Mouse (Mus musculus) midbrain, embryonic 14.5 days (tissue): ENCODE data around the gene Acsl5. TPM values are rescaled to one million over a fixed set of nuclear protein-coding genes. Genes with fewer than 3 reads are reported as not detected.

Experiments
- ATAC-seq: fragments of 200-750 bp; cut with Nextera tagmentation; 2 replicates; pipeline ENCODE4 v1.8.0; 2017; ENCODE audit warnings: moderate number of reproducible peaks, moderate library complexity; ENCODE audit not compliant: low FRiP score, low TSS enrichment
- DNase-seq: peaks from one replicate; pipeline ENCODE4 v3.0.0-alpha.2; 2015
- H3K27ac ChIP-seq: fragments of 300-500 bp; sonication (generic); replicated peaks from 2 replicates; pipeline ENCODE4 v1.5.1; 2014; ENCODE audit warnings: mild to moderate bottlenecking, low read depth, low read length, moderate library complexity
- H3K27me3 ChIP-seq: fragments of 300-500 bp; sonication (generic); 2 replicates; pipeline ENCODE4 v1.6.1; 2014; ENCODE audit warnings: low read length, control low read depth, mixed read lengths; ENCODE audit not compliant: control insufficient read depth, insufficient read depth
- H3K36me3 ChIP-seq: fragments of 300-500 bp; sonication (generic); 2 replicates; pipeline ENCODE4 v1.6.1; 2014; ENCODE audit warnings: low read length, control low read depth; ENCODE audit not compliant: control insufficient read depth, insufficient read depth
- H3K4me1 ChIP-seq: fragments of 300-500 bp; sonication (generic); 2 replicates; pipeline ENCODE4 v1.6.1; 2014; ENCODE audit warnings: mild to moderate bottlenecking, antibody characterized with exemption, low read length, control low read depth; ENCODE audit not compliant: control insufficient read depth, insufficient read depth
- H3K4me2 ChIP-seq: fragments of 300-500 bp; sonication (generic); 2 replicates; pipeline ENCODE4 v1.6.1; 2014; ENCODE audit warnings: mild to moderate bottlenecking, low read length, moderate library complexity
- H3K4me3 ChIP-seq: fragments of 300-500 bp; sonication (generic); replicated peaks from 2 replicates; pipeline ENCODE4 v1.5.1; 2014; ENCODE audit warnings: low read depth, low read length
- H3K9ac ChIP-seq: fragments of 300-500 bp; sonication (generic); replicated peaks from 2 replicates; pipeline ENCODE4 v1.6.1; 2014; ENCODE audit warnings: mild to moderate bottlenecking, low read length, moderate library complexity
- H3K9me3 ChIP-seq: fragments of 300-500 bp; sonication (generic); 2 replicates; pipeline ENCODE4 v1.6.1; 2016; ENCODE audit warnings: low read length, control low read depth, mixed read lengths; ENCODE audit not compliant: control insufficient read depth
- WGBS: fragments of 180-500 bp; shearing (Covaris S2); extraction: QIAGEN DNeasy Blood & Tissue Kit; methylation state at CpG from one replicate; pipeline ENCODE4 v1.1.7; 2014; 5-methylcytosine and 5-hydroxymethylcytosine counted together
- polyA plus RNA-seq: library from polyadenylated mRNA; unstranded; fragments of >200 nt; fragmentation: Nextera tagmentation; extraction: Ambion mirVana; gene quantifications from 2 replicates; pipeline ENCODE4 v1.2.1, GENCODE M21; 2014

The Acsl5 gene
- polyA plus RNA-seq, 1 experiment from 2014 or later = 12.6 TPM

GRCm38 (mm10) chr19:55297961-55298360, 46.2 kb downstream of the Acsl5 start:
- DNase-seq (no peak), ATAC-seq (no peak)
- Histone ChIP-seq H3K4me3 (no peak overlapping the region), H3K9ac (no peak overlapping the region), H3K4me2 (no peak overlapping the region), H3K9me3 (no peaks in the 10 kb centered on the region), H3K36me3 (peaks cover 64% of the 10 kb centered on the region), H3K4me1 (no peaks in the 10 kb centered on the region), H3K27me3 (no peaks in the 10 kb centered on the region), H3K27ac (no peak overlapping the region)
- WGBS = 90% methylated on average over 5 of the region's 5 CpGs

GRCm38 (mm10) chr19:55299378-55299777, 47.6 kb downstream of the Acsl5 start:
- Histone ChIP-seq H3K27ac (no peak overlapping the region), H3K9ac (no peak overlapping the region), H3K9me3 (no peaks in the 10 kb centered on the region), H3K4me1 (no peaks in the 10 kb centered on the region), H3K4me2 (no peak overlapping the region), H3K4me3 (no peak overlapping the region), H3K27me3 (no peaks in the 10 kb centered on the region), H3K36me3 (peaks cover 77% of the 10 kb centered on the region)
- no peak for DNase-seq
- no peak for ATAC-seq
- WGBS = 100% methylated on average over 1 of the region's 1 CpGs

- Histone ChIP-seq H3K27ac (no peak overlapping the region), H3K4me2 (no peak overlapping the region), H3K36me3 (peaks cover 75% of the 10 kb centered on the region), H3K9ac (no peak overlapping the region), H3K4me3 (no peak overlapping the region), H3K9me3 (no peaks in the 10 kb centered on the region), H3K4me1 (no peaks in the 10 kb centered on the region), H3K27me3 (no peaks in the 10 kb centered on the region)
- WGBS = 96% methylated on average over 3 of the region's 3 CpGs
- no peak for DNase-seq
- ATAC-seq = no peak
Measured at GRCm38 (mm10) chr19:55300525-55300924, 48.8 kb downstream of the Acsl5 start.

- ATAC-seq = no peak
- H3K4me1 ChIP-seq = no peaks in the 10 kb centered on the region
- H3K9me3 ChIP-seq = no peaks in the 10 kb centered on the region
- H3K4me2 ChIP-seq = no peak overlapping the region
- H3K9ac ChIP-seq = no peak overlapping the region
- peaks cover 78% of the 10 kb centered on the region for H3K36me3 ChIP-seq
- DNase-seq = peak; percentile 75
- H3K4me3 ChIP-seq = no peak overlapping the region
- H3K27ac ChIP-seq = no peak overlapping the region
- no peaks in the 10 kb centered on the region for H3K27me3 ChIP-seq
Measured at GRCm38 (mm10) chr19:55305024-55305423, 53.3 kb downstream of the Acsl5 start.

DNA sequence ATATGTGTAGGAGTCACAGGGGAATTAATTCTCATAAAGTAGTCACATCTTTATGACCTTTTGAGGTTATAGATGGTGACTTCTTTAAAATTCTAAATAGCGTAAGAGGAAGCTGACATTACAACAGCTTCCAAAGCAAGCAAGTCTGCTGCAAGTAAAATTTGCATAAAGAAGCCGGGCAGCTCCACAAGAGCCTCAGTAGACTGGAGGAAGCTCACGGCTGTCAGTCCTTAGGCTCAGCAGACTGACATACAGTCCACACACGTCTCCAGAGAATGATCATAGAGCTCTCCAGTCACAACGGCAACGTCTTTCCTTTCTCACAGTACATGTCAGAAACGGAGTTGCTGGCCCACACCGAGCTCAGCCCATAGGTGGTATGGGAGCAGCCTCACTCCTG, 60.1 kb downstream of the Acsl5 start:
- Histone ChIP-seq H3K4me3 (no peak overlapping the region), H3K9me3 (no peaks in the 10 kb centered on the region), H3K36me3 (peaks cover 51% of the 10 kb centered on the region), H3K27me3 (no peaks in the 10 kb centered on the region), H3K9ac (no peak overlapping the region), H3K4me2 (no peak overlapping the region), H3K4me1 (peaks cover 17% of the 10 kb centered on the region; the same call in 1 of the 2 replicates), H3K27ac (no peak overlapping the region)
- WGBS = 94% methylated on average over 8 of the region's 8 CpGs
- DNase-seq = no peak
- ATAC-seq = no peak

DNA sequence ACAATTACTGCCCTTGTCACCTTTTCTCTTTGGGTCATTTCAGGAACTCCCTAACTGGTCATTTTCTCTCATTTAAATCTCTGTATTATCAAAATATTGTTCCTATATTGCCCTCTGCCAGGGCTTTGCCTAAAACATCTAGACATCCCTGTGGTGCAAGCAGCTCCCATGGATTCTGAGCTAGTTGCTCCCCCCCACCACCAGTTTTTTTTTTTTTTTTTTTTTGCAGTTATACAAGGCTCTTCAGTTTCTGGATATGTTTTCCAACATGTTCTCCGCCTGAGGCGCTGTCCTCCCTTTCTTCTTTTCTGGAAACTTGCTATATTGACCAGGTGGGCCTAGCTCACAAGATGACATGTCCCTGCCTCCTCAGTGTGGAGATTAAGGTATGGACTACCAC, 61.9 kb downstream of the Acsl5 start:
- H3K27ac ChIP-seq = no peak overlapping the region
- ATAC-seq = no peak
- H3K4me2 ChIP-seq = no peak overlapping the region

GRCm38 (mm10) chr19:55315452-55316108, 63.8 kb downstream of the Acsl5 start, which contains the start of gene Zdhhc6:
TSS of gene Zdhhc6 (minus strand) at chr19:55316032.
- peaks cover 21% of the 10 kb centered on the region; the same call in 1 of the 2 replicates for H3K4me1 ChIP-seq
- H3K36me3 ChIP-seq = peaks cover 16% of the 10 kb centered on the region
- peak; percentile 90 for DNase-seq
- under 1% methylated on average over 60 of the region's 60 CpGs for WGBS
- H3K4me2 ChIP-seq = peak within 1 kb of the TSS; percentile 91
- peak within 1 kb of the TSS; percentile 79 for H3K27ac ChIP-seq
- peak within 1 kb of the TSS; percentile 86 for H3K4me3 ChIP-seq
- no peaks in the 10 kb centered on the region for H3K9me3 ChIP-seq
- peak within 1 kb of the TSS; percentile 72 for H3K9ac ChIP-seq
- H3K27me3 ChIP-seq = no peaks in the 10 kb centered on the region
- ATAC-seq = peak; percentile 78

More for the DNA sequence above, 61.9 kb downstream of the Acsl5 start:
- WGBS = 87% methylated on average over 2 of the region's 2 CpGs
- no peak for DNase-seq
- H3K4me3 ChIP-seq = no peak overlapping the region
- no peak overlapping the region for H3K9ac ChIP-seq
- H3K36me3 ChIP-seq = peaks cover 36% of the 10 kb centered on the region
- H3K9me3 ChIP-seq = no peaks in the 10 kb centered on the region
- H3K4me1 ChIP-seq = peaks cover 21% of the 10 kb centered on the region; the same call in 1 of the 2 replicates
- H3K27me3 ChIP-seq = no peaks in the 10 kb centered on the region

- DNase-seq = peak; percentile 95
- Histone ChIP-seq H3K36me3 (peaks cover 10% of the 10 kb centered on the region), H3K9me3 (no peaks in the 10 kb centered on the region), H3K4me2 (peak within 1 kb of the TSS; percentile 91), H3K4me1 (peaks cover 21% of the 10 kb centered on the region; the same call in 1 of the 2 replicates), H3K27me3 (no peaks in the 10 kb centered on the region), H3K9ac (peak within 1 kb of the TSS; percentile 72), H3K4me3 (peak within 1 kb of the TSS; percentile 86), H3K27ac (peak within 1 kb of the TSS; percentile 79)
- ATAC-seq = peak; percentile 92
- under 1% methylated on average over 48 of the region's 48 CpGs for WGBS
Measured at GRCm38 (mm10) chr19:55316109-55316714, 64.5 kb downstream of the Acsl5 start, which contains the start of gene Vti1a. TSS of gene Vti1a (plus strand) at chr19:55316295.

DNA sequence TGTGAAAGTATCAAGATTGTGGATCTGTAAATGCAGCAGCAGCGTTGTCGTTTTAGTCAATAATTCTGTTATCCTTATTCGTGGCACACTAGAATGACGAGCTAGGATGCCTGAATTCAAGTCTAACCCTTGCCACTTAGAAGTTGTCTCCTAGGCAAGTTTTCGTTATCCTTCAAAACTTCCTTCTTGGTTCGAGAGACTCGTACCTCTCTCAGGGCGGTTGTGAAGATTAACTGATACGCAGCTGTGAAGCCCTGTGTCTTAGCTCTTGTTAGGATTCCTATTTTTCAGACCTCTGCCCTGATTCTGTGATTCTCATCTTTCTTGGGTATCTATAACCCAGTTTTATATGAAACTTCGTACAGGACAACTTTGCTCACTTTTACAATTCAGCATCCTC, 65.2 kb downstream of the Acsl5 start:
- peak overlapping the region; percentile 91 for H3K4me2 ChIP-seq
- WGBS = 63% methylated on average over 10 of the region's 10 CpGs

More for the DNA sequence above, 65.2 kb downstream of the Acsl5 start:
- Histone ChIP-seq H3K4me1 (peaks cover 21% of the 10 kb centered on the region; the same call in 1 of the 2 replicates), H3K4me3 (peak overlapping the region; percentile 86), H3K9ac (no peak overlapping the region), H3K27ac (no peak overlapping the region), H3K27me3 (no peaks in the 10 kb centered on the region), H3K9me3 (no peaks in the 10 kb centered on the region), H3K36me3 (peaks cover 3% of the 10 kb centered on the region)
- no peak for ATAC-seq
- DNase-seq = no peak
